Mouse (Mus musculus): Measurements from ENCODE around the gene Slc25a13.

Gene Slc25a13

GRCm38 (mm10) chr6:6112767-6113528, 104.0 kb downstream of the Slc25a13 start:
- DNase-seq: no peak

- DNase-seq: no peak
These were observed 109.5 kb downstream of the Slc25a13 start for GRCm38 (mm10) chr6:6107419-6107966.

- DNase-seq: no peak
These were observed 111.4 kb downstream of the Slc25a13 start for GRCm38 (mm10) chr6:6105586-6105985.

DNA sequence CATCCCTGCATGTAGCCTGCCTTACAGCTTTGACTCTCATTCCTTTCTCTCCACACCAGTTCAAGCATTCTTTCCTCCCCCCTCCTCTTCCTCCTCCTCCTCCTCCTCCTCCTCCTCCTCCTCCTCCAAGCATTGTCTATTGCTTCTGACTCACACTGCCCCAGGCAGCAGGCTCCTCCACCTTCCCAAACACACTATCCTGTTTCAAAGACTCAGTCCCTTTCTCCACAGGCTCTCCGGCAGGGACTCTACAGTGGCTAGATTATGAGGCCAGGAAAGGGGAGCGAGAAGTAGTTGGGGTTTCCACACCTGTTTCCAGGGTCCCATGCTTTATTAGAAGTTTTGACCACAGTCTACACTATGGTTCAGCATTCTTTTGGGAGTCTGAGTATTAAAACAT, 113.5 kb downstream of the Slc25a13 start:
- no peak for DNase-seq

DNA sequence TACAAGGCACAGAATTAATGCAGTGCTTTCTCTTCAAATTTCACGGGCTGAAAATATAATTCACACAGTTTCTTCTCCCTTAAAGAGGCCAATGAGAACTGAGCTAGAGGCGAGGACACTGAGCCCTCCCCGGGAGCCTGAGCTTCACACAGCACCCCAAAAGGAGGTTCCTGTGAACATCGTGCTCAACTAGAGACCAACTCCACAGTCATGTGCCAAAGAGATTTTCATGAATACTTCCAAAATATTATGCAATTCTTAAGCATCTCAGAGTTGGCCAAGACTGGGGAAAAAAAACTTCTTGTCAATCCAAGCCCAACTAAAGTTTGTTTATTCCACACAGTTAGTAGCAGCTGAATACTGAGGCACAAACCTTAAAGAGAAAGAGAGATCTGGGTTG, 115.4 kb downstream of the Slc25a13 start:
- DNase-seq: no peak

DNA sequence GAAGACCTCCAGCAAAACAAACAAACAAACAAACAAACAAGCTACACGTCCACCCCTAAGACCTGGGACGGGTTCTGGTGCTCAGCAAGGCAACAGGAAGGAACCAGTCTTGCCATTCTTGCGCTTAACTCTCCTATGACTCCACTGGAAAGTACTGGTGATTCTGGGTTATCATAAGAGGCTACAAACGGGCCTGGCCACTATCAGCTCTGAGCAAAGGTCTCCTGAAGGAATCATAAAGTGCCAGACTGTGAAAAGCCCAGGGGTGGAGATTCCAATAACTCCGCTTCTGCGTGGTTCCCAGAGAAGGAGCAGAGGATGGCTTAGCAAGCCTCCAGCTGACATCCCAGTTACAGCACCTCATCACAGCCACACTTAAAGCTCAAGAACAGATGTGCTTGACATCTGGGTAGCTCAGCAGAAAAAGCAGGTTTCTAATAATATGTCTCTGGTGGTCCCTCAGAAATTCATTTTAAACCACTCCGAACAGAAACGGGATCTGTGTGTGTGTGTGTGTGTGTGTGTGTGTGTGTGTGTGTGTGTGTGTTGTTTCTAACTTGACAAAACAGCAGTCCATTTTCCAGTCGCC, 116.0 kb downstream of the Slc25a13 start:
- no peak for DNase-seq

GRCm38 (mm10) chr6:6093978-6094377, 123.0 kb downstream of the Slc25a13 start:
- DNase-seq: no peak

GRCm38 (mm10) chr6:6093522-6093921, 123.5 kb downstream of the Slc25a13 start:
- no peak for DNase-seq

DNA sequence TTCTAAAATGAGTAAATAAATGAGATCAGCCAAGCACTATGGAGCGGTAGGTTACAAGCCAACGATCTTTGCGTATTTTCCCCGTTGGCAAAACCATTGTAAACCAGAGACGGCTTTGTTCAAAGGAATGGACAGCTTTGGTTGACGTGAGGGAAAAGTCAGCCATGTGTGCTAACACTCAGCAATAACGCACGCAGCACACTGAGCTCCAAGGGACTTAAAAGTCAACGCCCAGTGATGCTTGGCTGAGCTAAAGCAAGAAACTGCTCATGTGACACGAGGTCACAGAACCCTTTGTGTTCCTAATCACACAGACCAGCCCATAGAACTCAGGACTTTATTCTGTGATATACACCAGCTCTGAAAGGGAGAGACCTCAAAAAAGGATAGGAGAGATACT, 124.5 kb downstream of the Slc25a13 start:
- DNase-seq: no peak

DNA sequence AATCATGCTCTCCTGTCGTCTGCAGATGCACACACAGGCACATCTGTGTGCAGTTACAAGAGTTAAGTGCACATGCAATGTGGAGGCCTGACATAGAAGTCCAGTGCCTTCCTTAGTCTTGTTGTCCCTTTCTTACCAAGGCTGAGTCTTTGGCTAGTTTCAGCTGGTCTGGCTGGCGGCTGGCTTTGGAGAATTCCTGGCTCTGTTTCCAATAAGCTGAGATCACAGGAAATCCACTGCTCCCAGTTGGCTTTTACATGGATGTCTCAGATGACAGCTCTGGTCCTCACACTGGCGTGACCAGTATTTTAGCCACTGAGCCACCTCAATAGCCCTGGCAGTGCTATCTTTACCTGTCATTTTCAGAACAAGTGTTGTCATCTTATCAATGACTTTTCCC, 126.0 kb downstream of the Slc25a13 start:
- DNase-seq: no peak

DNA sequence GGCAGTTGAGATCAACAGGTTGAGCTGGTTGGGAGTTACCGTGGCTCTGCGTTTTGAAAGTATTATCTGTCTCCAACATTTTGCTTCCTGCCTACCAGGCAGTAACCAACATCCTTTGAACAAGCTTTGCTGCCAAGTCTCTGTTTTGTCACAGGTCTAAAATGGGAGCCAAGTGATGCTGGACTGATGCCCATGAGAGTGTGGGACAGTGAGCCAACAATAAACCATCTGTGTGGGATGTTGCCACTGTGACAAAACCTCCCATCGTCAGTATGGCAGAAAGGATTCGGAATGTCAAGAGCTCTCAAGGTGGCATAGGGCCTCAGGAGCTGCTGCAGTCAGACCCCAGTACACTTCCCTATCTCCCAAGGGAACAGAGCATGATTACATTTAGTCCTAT, 128.8 kb downstream of the Slc25a13 start:
- no peak for DNase-seq

DNA sequence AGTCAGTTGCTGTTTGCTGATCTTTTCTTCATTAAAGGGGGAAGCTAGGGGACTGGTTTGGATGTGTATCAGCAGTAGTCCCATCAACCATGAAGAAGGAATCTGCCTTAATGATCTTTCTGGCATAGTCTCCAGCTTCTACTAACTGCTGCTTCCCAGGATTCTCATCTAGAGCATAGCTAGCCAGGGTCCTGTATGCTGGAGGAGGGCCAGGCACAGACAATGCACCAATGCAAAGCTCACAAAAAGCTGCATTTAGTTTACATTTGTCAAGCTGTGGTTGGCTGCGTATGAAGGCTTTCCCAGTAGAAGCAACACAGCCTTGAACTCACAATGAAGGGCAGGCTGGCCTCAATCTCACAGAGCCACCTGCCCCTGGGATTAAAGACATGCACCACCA, 136.5 kb downstream of the Slc25a13 start:
- no peak for DNase-seq

GRCm38 (mm10) chr6:6077234-6077633, 139.7 kb downstream of the Slc25a13 start:
- no peak for DNase-seq

DNA sequence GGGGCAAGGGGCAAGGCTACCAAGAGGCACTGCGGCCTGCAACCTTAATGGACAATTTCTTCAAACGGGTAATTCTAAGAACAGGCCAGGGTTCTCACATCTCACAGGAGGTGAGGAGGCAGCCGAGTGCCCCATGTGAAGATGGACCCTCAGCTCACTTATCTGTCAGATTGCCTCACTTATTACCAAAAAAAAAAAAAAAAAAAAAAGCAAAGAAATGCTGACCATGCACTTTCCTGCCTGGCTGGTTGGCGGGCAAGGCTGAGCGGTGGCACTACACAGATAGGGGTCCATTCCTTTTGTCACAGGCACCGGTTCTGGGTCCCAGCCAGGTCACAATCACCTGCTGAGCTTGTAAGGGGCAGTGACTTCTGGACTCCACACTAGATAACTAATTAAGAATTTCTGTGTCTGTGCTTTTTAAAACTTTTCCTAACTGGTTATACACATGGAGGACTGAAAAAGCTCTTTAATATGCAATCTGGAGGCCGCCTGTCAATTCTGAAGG, 141.0 kb downstream of the Slc25a13 start:
- DNase-seq: no peak

DNA sequence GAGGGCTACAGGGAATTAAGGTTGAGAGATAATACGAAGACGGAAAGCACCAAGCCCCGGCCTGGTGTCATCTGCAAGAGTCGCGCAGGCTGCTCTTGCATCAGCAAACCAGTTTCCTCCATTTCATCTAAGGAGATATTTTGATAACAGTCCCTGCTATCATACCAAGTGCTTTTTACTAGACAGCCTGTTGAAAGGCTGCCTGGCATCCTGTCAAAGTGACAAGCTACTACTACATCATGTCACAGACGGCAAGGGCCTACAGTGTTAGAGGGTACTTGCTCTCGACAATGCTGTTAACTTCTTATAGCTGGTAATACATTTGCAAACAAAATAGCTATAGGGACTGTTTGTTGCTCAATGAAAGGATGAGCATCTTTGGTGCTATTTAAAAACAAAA, 145.9 kb downstream of the Slc25a13 start:
- no peak for DNase-seq

DNA sequence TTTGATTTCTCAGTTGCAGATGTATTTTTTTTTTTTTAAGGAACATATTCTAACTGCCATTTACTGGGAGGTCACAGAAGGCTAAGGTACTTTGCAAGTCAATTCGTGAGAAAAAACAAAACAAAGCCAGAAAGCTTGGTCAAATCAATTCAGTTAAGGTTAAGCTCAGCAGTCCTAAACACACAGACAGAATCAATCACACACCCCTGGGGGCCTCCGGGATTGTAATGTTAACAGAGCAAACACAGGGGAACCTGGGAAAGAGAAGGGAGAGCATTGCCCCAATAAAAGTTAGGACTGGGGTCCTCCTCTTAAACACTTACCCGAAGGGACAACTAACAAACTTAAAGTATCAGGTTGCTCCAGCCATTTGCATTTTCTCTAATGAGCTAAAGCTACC, 147.0 kb downstream of the Slc25a13 start:
- no peak for DNase-seq

DNA sequence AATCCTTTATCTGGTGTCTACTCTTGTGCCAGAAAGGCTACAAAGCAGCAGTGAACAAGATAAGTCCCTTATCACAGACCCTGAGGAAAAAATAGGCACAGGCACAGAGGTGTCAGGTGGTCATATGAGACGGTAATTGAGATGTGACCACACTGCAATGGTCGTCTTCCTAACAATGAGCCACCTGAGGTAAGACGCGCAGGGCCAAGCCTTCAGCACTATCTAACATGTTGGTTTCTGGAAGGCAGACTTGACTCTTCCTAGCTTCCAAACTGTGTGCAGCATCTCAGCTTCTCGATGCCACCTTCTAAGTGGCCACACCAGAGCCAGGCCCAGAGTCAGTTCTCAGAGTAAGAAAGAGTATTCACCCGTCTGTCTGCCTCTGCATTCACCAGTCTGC, 149.8 kb downstream of the Slc25a13 start:
- no peak for DNase-seq

GRCm38 (mm10) chr6:6058548-6058947, 158.4 kb downstream of the Slc25a13 start:
- no peak for DNase-seq

DNA sequence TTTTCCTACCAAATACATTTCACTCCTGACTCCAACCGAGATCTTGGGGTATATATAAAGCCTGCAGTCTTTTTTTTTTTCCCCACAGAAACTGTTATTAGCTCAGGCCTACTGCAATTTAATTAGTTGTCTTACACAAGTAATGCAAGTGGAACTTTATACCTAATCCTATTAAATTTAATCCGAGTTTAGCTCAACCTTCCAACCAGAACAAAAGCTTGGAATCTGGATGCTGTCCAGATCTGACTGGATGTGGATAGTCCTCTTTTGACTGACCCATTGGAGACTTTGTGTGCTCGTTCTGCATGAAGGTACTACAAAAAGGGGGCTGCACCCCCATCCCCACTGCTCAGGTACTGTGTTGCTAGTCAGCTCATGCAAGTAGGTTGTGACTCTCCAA, 163.0 kb downstream of the Slc25a13 start:
- DNase-seq: no peak

DNA sequence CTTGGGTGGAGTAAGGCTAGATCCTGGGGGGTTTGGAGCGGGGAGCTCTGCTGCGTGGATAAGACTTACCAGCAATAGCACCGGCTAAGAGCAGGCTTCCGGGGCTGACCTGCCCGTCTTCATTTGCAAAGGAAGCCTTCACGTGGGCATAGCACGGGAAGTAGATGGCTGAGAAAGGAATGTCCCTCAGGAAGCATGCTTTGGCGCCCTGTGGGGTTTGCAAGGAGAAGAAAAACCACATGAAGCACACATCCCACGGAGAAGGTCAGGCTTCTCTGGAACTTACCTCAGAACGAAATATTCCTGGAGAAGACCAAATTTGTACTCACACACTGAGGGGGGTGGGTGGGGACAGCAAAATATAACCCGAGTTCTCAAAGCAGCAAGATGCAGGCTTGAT, 164.3 kb downstream of the Slc25a13 start:
- DNase-seq: no peak

GRCm38 (mm10) chr6:6046729-6047424, 170.1 kb downstream of the Slc25a13 start:
- DNase-seq: no peak

DNA sequence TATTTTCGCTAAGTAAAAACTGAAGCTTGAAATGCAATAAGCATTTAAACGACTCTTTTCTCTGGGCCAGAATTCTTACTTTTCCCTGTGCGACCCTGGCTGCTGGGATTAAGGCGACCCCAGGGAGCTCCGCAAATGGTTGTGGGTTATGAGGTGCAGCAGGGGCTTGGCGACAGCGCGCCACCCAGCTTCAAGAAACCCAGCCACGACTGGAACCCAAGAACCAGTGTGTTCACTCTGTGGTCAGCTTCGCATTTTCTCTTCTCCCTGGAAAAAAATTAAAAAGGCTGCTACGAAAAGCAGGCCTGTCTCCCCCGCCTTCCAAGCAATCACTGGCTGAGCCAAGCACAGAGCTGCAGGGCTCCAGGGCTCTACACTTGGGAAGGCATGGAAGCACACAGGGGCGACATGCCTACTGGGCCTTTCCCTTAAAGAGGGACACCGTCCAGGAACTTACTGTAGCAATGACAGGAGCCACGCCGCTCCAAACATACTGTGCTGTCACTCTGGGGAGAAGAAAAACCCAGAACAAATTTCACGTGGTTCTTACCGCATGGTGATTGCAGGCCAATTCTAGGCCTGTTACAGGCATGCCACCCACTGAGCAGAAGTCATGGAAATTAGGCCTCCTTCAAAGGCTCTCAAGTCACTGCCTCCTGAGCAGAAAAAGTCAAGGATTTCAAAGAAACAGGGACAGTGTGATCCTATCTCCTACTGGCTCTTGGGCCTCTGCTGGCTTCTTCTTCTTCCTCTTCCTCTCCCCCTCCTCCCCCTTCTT, 178.0 kb downstream of the Slc25a13 start:
- no peak for DNase-seq

- DNase-seq: no peak
These were observed 189.3 kb downstream of the Slc25a13 start for GRCm38 (mm10) chr6:6027664-6028063.

Measured in thymus, adult 18-20 months (tissue).